Mouse (Mus musculus) right cerebral cortex, adult 18-20 months (tissue): ENCODE data around the gene Slc1a2.

ENCODE experiments used
- DNase-seq: peaks from one replicate; pipeline ENCODE4 v3.0.0; 2022; ENCODE audit warnings: mixed read lengths

Slc1a2 gene

DNA sequence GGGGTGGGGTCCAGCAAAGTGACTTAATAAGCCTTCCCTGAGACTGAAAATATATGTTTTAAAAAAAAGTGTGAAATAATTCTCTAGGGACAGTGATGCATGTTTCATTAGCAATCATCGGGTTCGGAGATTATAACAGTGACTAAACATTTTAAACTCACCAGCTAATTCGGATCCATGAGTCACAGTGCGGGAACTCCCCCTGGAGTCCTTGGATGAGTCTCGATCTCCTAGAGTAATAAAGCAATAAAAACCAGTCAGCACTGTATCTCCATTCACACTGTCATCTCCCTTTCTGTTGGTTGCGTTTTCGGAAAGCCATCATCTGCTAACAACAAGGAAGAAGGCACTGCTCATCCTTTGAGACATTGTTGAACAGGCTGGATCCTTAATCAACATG lies 169.9 kb downstream of the Slc1a2 start:
- no peak for DNase-seq

DNA sequence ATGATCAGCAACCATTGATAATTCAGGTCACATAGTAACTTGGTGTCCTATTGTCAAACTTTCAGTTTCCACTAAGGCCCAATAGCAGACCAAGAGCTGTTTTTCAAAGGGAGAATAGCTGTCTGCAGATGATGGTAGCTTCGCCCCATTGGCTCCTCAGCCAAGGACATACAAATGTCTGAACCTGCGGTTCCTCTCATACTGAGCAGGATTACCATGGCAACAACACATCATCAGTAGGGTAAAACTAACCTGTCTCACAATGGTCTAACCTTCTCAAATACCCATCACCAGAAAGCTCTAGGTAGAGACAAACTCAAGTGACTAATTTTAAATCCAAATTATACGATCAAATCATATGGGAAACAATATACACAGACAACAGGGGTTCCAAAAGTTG lies 170.7 kb downstream of the Slc1a2 start:
- DNase-seq = peak; percentile 74

DNA sequence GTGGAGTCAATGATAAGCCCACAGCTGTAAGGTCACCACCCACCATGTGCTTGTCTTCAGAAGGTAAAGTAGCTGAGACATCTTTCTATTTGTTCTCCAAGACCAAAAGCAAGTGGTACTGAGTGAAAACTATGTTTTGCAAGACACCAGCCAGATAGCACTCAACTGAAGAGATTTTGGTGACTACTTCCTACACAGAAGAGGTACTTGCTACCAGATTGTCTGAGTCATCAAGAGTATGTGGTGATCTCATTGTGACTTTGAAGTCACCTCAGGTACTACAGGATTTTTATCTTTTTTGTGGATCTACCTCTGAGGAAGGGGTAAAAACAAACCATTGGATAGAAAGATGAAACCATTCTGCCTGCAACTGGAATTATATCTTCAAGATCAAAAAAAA lies 173.1 kb downstream of the Slc1a2 start:
- no peak for DNase-seq

DNA sequence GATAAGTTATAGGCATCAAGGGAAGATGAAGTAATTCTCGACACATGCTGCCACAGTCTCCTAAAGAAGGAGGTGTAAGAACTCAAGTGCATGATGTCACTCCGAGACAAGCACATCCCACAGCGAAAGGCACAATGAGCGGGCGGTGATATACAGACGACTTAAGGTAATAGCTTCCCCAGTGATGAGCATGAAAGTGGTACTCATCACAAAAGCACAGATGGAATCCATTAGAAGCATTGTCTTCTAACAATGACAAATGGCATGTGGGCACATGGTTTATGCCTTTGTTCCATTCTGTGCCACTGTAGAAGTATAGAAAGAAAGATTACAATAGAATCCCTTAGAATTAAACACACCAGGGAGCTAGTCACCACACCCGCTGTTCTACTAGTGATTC lies 179.7 kb downstream of the Slc1a2 start:
- DNase-seq = peak; percentile 15
